Mouse (Mus musculus) heart, embryonic 14.5 days (tissue): Measurements from ENCODE around the gene Ube2h. TPM values are rescaled to one million over a fixed set of nuclear protein-coding genes. Genes with fewer than 3 reads are reported as not detected.
A peak's percentile ranks its signal among the peaks of the same experiment; 100 is the strongest.

Source experiments
- ATAC-seq: fragments of 200-750 bp; cut with Nextera tagmentation; 2 replicates; pipeline ENCODE4 v1.8.0; 2017; ENCODE audit warnings: low read depth, moderate TSS enrichment; ENCODE audit not compliant: insufficient number of reproducible peaks, insufficient read depth, low FRiP score
- H3K27ac ChIP-seq, 2 experiments: fragments of 200-500 bp in 1 of 2; fragments of 300-500 bp in 1 of 2; sonication (generic) in 1 of 2; replicated peaks in 1 of 2; 2 replicates each; pipeline ENCODE4 v1.5.1; 2012 to 2014; ENCODE audit warnings: low read depth in 2 of 2, low read length in 2 of 2, control low read depth in 1 of 2, mild to moderate bottlenecking in 1 of 2, mixed read lengths in 1 of 2; ENCODE audit not compliant: control insufficient read depth in 1 of 2, insufficient read depth in 1 of 2
- H3K27me3 ChIP-seq: fragments of 300-500 bp; sonication (generic); 2 replicates; pipeline ENCODE4 v1.6.1; 2014; ENCODE audit warnings: mild to moderate bottlenecking, low read length, control low read depth; ENCODE audit not compliant: control insufficient read depth, insufficient read depth
- H3K36me3 ChIP-seq: fragments of 300-500 bp; sonication (generic); 2 replicates; pipeline ENCODE4 v1.6.1; 2014; ENCODE audit warnings: mild to moderate bottlenecking, control low read depth, low read length, mixed read lengths; ENCODE audit not compliant: control insufficient read depth, insufficient read depth
- H3K4me1 ChIP-seq, 2 experiments: fragments of 200-500 bp in 1 of 2; fragments of 300-500 bp in 1 of 2; sonication (generic) in 1 of 2; 2 replicates each; pipeline ENCODE4 v1.6.1; 2012 to 2014; ENCODE audit warnings: low read length in 2 of 2, control low read depth in 1 of 2, mixed read lengths in 1 of 2; ENCODE audit not compliant: control insufficient read depth in 2 of 2, insufficient read depth in 2 of 2
- H3K4me2 ChIP-seq: fragments of 300-500 bp; sonication (generic); 2 replicates; pipeline ENCODE4 v1.6.1; 2014; ENCODE audit warnings: mild to moderate bottlenecking, low read length
- H3K4me3 ChIP-seq, 2 experiments: fragments of 200-500 bp in 1 of 2; fragments of 300-500 bp in 1 of 2; sonication (generic) in 1 of 2; 2 replicates each; pipeline ENCODE4 v1.5.1; 2012 to 2014; ENCODE audit warnings: low read length in 2 of 2, mild to moderate bottlenecking in 2 of 2, control low read depth in 1 of 2, low read depth in 1 of 2, moderate library complexity in 1 of 2; ENCODE audit not compliant: control insufficient read depth in 1 of 2, insufficient read depth in 1 of 2
- H3K9ac ChIP-seq: fragments of 300-500 bp; sonication (generic); 2 replicates; pipeline ENCODE4 v1.6.1; 2014; ENCODE audit warnings: mild to moderate bottlenecking, low read length
- H3K9me3 ChIP-seq: fragments of 300-500 bp; sonication (generic); 2 replicates; pipeline ENCODE4 v1.6.1; 2016; ENCODE audit warnings: low read length, control low read depth; ENCODE audit not compliant: control insufficient read depth
- WGBS: fragments of 180-500 bp; shearing (Covaris S2); extraction: QIAGEN DNeasy Blood & Tissue Kit; methylation state at CpG from one replicate; pipeline ENCODE4 v1.1.7; 2014; 5-methylcytosine and 5-hydroxymethylcytosine counted together
- polyA plus RNA-seq: library from polyadenylated mRNA; unstranded; fragments of >200 nt; fragmentation: Nextera tagmentation; extraction: Ambion mirVana; gene quantifications from 2 replicates; pipeline ENCODE4 v1.2.1, GENCODE M21; 2014

Gene Ube2h
- polyA plus RNA-seq, 1 experiment from 2014 or later, result 65.7 TPM

DNA sequence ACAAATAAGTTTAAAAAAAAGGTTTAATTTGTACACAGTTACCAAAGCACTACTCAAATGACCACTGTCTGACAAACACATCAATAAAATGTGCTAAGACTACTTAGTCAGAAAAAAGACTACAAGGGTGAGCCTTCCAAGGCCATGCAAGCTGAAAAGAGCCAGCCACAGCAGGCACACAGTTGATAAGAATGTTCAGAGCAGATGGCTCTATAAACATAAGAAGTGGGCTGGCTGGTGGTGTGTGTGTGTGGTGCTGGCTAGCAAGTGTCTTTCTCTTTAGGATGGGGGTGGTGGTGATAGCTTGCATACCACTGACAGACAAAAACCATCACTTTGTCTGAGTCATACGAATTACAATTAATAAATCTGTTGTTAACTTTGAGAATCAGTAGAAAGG, 67.8 kb downstream of the Ube2h start:
- 26% methylated on average over 1 of the region's 1 CpGs for WGBS
- Histone ChIP-seq H3K4me2 (no peak overlapping the region), H3K27me3 (no peaks in the 10 kb centered on the region), H3K27ac (peak overlapping the region in 1 of 2 experiments; percentile 49; a peak in 1 of 4 replicates), H3K9me3 (no peaks in the 10 kb centered on the region), H3K4me1 (peaks cover 0 to 16% of the 10 kb centered on the region in 2 experiments; a peak in 2 of 4 replicates), H3K4me3 (no peak overlapping the region), H3K9ac (no peak overlapping the region), H3K36me3 (peaks cover 50% of the 10 kb centered on the region)
- ATAC-seq, result no peak

GRCm38 (mm10) chr6:30231758-30232293, 72.5 kb downstream of the Ube2h start:
- no peak overlapping the region for H3K4me3 ChIP-seq
- peaks cover 37% of the 10 kb centered on the region for H3K36me3 ChIP-seq
- no peak overlapping the region for H3K4me2 ChIP-seq
- peaks cover 3 to 19% of the 10 kb centered on the region in 2 experiments for H3K4me1 ChIP-seq
- no peak for ATAC-seq
- no peak overlapping the region for H3K27ac ChIP-seq
- WGBS, result 79% methylated on average over 4 of the region's 4 CpGs
- no peak overlapping the region for H3K9ac ChIP-seq
- H3K27me3 ChIP-seq, result no peaks in the 10 kb centered on the region
- no peaks in the 10 kb centered on the region for H3K9me3 ChIP-seq

- peaks cover 3 to 13% of the 10 kb centered on the region in 2 experiments for H3K4me1 ChIP-seq
- peaks cover 41% of the 10 kb centered on the region for H3K36me3 ChIP-seq
- ATAC-seq, result peak; percentile 70
- peak overlapping the region; percentile 19; the same call in 1 of the 2 replicates for H3K4me2 ChIP-seq
- H3K27ac ChIP-seq, result peak overlapping the region; percentile 42 to 76
- H3K27me3 ChIP-seq, result no peaks in the 10 kb centered on the region
- WGBS, result 27% methylated on average over 7 of the region's 7 CpGs
- no peak overlapping the region for H3K9ac ChIP-seq
- no peaks in the 10 kb centered on the region for H3K9me3 ChIP-seq
- H3K4me3 ChIP-seq, result no peak overlapping the region
Observed at GRCm38 (mm10) chr6:30230246-30230645, 74.1 kb downstream of the Ube2h start.

- Histone ChIP-seq H3K4me2 (no peak overlapping the region), H3K9me3 (no peaks in the 10 kb centered on the region), H3K4me1 (peaks cover 3 to 13% of the 10 kb centered on the region in 2 experiments), H3K27me3 (no peaks in the 10 kb centered on the region), H3K9ac (no peak overlapping the region), H3K27ac (no peak overlapping the region), H3K36me3 (peaks cover 41% of the 10 kb centered on the region), H3K4me3 (no peak overlapping the region)
- WGBS, result 80% methylated on average over 2 of the region's 2 CpGs
- ATAC-seq, result no peak
Observed at GRCm38 (mm10) chr6:30228921-30229320, 75.4 kb downstream of the Ube2h start.

DNA sequence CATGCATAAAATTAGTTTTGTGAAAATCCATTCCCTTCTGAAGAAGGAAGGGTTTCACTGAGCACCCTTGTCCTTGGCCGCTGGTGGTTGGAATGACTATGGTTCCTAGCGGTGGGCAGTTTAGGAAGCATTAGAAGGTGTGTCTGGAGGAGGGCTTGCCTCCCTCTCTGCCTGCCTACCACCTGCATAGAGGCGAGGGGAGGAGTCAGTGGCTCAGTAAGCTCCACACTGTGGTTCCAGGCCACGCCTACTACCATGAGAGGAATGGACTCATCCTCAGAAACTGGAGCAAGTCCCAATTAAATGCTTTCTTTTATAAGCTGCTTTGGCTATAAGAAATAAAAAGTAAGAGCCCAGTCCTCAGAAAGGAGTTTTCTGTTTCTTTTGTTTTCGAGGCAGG, 76.0 kb downstream of the Ube2h start:
- no peak for ATAC-seq
- Histone ChIP-seq H3K9ac (no peak overlapping the region), H3K27ac (no peak overlapping the region), H3K4me1 (peaks cover 3 to 13% of the 10 kb centered on the region in 2 experiments), H3K9me3 (no peaks in the 10 kb centered on the region), H3K27me3 (no peaks in the 10 kb centered on the region), H3K4me3 (no peak overlapping the region), H3K36me3 (peaks cover 41% of the 10 kb centered on the region), H3K4me2 (no peak overlapping the region)
- WGBS, result 77% methylated on average over 5 of the region's 5 CpGs

GRCm38 (mm10) chr6:30226971-30227700, 77.2 kb downstream of the Ube2h start:
- Histone ChIP-seq H3K4me3 (no peak overlapping the region), H3K36me3 (peaks cover 35% of the 10 kb centered on the region), H3K9me3 (no peaks in the 10 kb centered on the region), H3K27me3 (no peaks in the 10 kb centered on the region), H3K4me1 (peaks cover 3 to 13% of the 10 kb centered on the region in 2 experiments), H3K9ac (no peak overlapping the region; the same call in 1 of the 2 replicates), H3K4me2 (no peak overlapping the region), H3K27ac (no peak overlapping the region)
- no peak for ATAC-seq
- 86% methylated on average over 7 of the region's 7 CpGs for WGBS

GRCm38 (mm10) chr6:30224693-30225092, 79.6 kb downstream of the Ube2h start:
- H3K36me3 ChIP-seq, result peaks cover 49% of the 10 kb centered on the region
- H3K27me3 ChIP-seq, result no peaks in the 10 kb centered on the region
- H3K4me2 ChIP-seq, result no peak overlapping the region
- H3K27ac ChIP-seq, result no peak overlapping the region
- peaks cover 0 to 3% of the 10 kb centered on the region in 2 experiments; a peak in 2 of 4 replicates for H3K4me1 ChIP-seq
- H3K9me3 ChIP-seq, result no peaks in the 10 kb centered on the region
- H3K9ac ChIP-seq, result no peak overlapping the region
- WGBS, result 78% methylated on average over 1 of the region's 1 CpGs
- ATAC-seq, result no peak
- no peak overlapping the region for H3K4me3 ChIP-seq
